Mouse (Mus musculus): ENCODE results near the gene Myo16.
A peak's percentile ranks its signal among the peaks of the same experiment; 100 is the strongest.

Myo16 gene

GRCm38 (mm10) chr8:10562046-10562445 is 408.3 kb downstream of the Myo16 start:
- DNase-seq, result no peak

- DNase-seq, result no peak
These were observed 408.9 kb downstream of the Myo16 start for GRCm38 (mm10) chr8:10562636-10563035.

DNA sequence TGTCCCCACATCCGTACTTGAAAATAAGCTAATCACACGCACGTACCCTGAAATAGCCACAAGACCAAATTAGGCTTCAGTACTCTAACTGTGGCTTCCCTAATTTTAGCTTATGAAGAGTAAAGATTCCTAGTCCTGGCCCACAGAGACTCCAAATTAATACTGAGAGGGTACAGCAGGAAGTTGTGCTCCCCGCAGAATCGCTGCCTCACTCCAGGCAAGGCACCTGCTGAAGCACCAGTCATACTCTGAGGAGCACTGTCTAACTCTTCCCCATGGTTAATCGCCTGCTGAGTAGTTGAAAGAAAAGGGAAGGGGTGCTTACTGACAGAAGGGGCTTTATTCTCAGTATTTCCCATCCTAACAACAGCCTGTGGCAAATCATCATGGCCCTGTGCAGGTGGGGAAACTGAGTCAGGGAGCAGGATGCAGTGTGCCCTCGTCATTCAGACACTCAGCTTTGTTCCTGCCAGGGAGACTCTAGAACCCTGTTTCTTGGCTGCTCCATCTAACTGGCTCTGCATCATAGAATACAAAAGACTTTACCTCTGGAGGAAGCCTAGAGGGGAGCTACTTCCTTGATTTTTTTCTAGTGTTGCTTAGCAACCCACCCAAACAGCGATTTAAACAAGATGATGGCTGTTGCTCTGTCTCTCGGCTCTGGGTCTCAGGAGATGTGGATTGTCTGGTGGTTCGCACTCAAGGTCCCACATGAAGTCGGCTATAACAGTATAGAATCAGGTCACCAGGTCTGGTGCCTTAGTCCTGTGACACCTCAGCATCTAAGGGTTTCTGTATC is 411.7 kb downstream of the Myo16 start:
- DNase-seq, result no peak

DNA sequence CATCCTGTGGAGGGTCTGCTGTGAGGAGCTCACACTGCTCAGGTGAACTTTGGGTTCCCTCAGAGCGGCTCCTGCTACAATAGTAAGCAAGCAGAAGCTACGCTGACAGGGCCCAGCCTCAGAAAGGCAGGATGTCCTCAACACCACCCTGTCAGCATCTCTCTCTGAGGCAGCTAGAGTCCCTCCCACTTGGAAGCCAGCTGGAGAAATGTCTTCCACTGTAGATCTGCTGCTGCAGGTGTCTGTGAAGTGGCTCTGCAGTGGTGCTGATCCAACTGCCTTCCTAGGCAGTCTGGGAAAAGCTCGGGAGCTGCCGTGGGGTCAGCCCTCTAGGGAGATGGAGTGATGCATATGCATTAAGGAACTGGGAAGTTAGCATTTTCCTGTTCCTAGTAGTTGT is 414.7 kb downstream of the Myo16 start:
- no peak for DNase-seq

DNA sequence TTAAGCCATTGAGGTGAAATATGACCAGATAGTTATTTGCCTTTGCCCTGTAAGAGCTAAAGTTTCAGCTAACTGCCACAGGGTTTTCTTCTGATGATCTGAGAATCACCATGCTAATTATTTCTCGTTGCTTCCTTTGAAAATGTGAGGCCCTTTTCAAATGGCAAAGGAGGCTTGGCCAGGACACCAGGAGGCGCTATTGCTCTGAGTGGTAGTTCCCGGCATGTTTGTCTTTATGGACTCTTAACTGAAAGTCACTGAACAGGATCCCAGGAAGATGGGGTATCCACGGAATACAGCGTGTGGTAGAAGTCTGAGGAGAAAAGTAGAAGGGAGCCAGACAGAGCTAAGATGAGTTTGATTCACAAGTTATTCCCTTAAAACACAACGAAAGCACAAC is 420.4 kb downstream of the Myo16 start:
- peak; percentile 58 for DNase-seq

GRCm38 (mm10) chr8:10575244-10575643 is 421.5 kb downstream of the Myo16 start:
- DNase-seq, result no peak

DNA sequence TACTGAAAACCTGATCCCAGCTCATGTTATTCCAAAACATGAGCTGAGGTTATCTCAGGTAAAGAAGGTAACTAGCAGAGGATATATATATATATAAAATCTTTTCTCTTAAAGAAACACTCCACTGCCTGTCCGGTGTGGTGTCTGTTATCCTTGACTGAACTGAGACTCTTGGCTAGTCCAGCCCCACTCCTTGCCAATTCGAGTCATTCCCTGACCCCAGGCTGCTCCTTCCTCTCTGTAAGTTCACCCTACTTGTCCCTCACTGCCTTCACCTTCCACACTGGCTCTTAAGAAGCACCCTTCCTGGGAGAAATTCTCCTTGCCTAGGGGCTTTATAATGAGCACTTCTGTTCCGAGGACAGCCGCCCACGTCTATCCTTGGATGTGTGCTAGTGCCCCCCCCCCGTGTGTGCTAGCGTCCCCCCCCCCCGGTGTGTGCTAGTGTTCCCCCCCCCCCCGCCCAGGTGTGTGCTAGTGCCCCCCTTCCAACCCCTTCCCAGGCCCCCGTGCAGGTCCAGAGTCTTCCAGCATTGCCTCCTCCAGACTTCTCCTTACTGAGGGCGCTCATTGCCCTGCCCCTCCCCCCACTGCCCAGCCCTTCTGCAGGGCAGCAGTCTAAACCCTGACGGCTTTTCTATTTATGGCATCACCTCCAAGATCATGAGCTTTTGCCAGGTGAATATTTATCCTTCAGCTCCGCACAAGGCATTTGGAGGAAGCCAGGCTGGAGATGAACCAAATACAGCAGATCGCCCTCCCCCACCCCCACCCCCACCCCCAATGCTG is 433.4 kb downstream of the Myo16 start:
- DNase-seq, result no peak

DNA sequence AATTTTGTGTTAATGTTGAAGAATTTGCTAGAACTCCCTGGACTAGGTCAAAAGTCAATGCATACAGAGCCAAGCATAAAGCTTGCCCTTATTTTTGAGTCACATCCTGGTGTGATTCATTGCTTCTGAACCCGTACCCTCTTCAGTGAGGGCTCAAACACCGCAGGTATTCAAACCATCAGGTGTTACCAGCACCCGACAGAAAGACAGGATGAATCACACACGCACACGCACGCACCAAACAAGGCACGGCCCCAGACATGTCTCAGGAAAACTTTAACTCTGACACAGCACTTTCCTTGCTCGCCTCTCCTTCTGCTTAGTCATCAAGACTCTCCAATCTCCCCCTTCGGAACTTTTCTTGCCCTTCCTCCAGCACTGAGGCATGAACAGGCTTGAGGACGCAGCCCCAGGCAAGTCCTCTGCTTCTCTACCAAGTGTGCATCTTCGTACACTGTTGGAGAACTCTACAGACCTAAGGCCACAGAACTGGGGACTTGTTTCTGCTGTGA is 435.8 kb downstream of the Myo16 start:
- DNase-seq, result no peak

DNA sequence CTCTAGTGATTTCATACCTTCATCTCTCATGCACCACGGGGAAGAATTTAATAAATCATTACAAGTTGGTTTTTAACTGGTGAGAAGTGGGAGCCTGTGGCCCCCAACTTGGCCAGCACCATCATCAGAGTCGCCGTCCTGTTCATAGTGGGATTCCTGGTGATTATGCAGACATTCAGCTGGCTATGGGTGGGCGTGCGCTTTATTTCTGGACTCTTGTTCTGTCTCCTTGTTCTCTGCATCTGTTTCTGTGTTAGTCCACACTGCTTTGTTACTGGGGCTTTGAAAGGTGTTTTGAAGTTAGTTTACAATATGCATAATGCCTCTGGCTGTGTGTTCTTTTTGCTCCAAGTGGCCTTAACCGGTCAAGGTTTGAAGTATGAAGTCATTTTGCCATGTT is 439.2 kb downstream of the Myo16 start:
- DNase-seq, result no peak

DNA sequence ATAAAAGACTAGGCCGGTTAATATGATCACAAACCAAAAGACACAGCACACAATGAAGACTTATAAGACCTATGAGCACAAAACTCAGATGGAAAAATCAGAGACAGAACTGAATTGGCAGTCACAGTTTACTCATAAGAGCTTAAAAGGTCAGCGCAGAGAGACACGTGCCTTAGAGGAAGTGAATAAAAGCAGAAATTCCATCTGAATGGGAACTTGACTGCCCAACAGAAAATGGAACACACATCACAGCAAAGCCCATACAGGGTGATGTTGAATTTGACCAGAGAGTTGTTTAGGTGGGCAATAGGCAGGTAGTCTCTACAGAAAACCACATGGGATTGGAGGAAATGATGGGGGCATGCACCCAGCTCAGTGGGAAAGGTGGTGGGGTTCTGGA is 442.6 kb downstream of the Myo16 start:
- no peak for DNase-seq

- DNase-seq, result no peak
These were observed 443.9 kb downstream of the Myo16 start for GRCm38 (mm10) chr8:10597595-10597994.

DNA sequence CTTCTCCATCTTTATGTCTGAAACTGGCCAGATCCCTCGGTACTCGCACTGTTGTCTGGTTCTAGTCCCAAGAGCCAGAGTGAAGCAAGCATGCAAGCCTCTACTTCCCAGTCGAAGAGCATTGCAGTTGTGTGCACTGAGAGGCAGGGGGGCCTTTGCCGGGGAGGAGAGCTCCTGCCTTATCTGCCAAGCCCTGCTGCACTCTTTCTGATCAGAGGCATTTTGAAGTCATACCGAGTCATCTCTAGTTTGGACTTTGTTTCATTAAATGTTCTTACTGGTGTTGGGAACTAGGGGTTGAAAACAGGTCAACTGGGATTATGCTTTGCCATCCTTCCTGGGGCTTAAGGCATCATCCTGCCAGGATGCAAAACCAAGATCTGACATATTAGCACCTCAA is 445.2 kb downstream of the Myo16 start:
- DNase-seq, result no peak

- no peak for DNase-seq
These were observed 452.5 kb downstream of the Myo16 start for GRCm38 (mm10) chr8:10606028-10606815.

DNA sequence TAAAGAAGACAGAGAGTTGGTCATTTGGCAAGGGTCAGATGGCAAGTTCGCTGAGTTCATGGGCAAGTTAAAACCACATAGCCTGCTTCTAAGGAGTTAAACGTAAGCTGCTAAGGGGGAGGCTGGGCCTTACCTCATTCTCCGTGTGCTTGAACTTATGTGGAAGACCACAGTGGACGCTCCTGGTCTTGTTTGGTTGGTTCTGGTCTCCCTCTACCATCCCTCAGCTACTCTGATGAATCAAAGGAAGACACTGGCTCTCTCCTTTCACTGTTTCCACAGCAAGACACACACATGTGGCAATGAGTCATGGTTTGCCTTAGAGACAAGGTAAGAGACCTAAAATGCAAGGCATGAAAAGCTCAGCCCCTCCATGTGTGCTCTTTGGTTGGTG is 453.1 kb downstream of the Myo16 start:
- DNase-seq, result no peak

GRCm38 (mm10) chr8:10611636-10612035 is 457.9 kb downstream of the Myo16 start:
- DNase-seq, result no peak

DNA sequence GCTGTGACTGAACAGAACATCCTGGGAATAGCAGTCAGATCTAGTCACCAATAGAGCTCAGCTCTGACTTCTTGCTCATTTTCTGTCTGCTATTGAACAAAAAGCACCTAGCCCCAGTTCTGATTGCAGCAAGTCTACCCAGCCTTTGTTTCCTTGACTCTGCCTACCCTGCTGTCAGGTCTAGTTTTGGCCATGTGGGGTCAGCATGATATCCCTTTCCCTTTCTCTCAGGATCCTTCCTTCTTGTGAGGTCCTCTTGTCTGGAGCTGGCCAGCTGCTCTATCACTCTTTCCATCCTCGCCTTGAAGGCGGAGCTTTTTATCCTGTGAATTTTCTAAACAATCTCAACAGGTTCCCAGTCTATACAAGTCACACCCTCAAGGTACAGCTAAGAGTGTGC is 459.7 kb downstream of the Myo16 start:
- DNase-seq, result no peak

- no peak for DNase-seq
These were observed 466.0 kb downstream of the Myo16 start for GRCm38 (mm10) chr8:10619689-10620088.

GRCm38 (mm10) chr8:10625262-10625661 is 471.6 kb downstream of the Myo16 start:
- no peak for DNase-seq

DNA sequence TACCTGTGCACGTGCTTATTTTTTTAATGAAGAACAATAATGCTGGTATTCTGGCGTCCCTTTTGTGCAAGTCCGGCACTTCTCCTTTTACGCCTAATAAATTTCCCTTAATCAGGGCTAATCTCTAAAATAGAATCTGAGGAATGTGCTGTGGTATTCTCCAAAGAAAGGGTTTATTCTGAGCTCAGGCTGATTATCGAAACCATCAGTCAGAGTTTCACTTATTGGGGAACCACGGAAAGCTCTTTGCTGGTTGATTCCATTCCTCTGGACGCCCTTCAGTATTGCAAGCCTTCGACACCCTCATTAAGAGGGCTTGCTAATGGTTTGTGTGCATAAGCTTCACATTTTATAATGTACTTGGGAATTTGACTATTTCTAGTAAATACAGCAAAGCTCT is 475.0 kb downstream of the Myo16 start:
- no peak for DNase-seq

DNA sequence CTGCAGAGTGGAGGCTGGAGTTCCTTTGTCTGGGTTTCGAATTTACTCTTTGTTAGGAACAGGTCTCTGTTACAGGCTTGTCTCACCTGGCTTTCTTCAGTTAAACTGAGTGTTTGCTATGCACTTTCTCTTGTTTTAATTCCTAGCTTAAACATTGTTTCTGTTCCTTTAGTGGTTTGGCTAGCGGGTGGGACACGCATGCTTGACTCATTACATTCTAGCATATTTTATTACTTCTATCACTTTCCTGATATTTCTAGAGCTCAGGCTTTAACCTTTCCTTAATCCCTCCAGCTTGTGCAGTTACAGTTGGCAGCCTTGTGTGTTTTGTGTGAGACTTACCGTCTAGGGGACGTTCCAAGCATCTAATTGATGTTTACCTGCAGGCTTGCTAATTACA is 476.2 kb downstream of the Myo16 start:
- no peak for DNase-seq

- no peak for DNase-seq
These were observed 477.3 kb downstream of the Myo16 start for GRCm38 (mm10) chr8:10631006-10631405.

- no peak for DNase-seq
These were observed 478.9 kb downstream of the Myo16 start for GRCm38 (mm10) chr8:10632603-10633002.

Data from right cerebral cortex, postnatal 25 days (tissue).